Mouse (Mus musculus): ENCODE data around the gene Gm10447. TPM values are rescaled to one million over a fixed set of nuclear protein-coding genes. Genes with fewer than 3 reads are reported as not detected.
"Not testable (repeated sequence)": the region's sequence is repeated elsewhere in the genome, so short reads cannot be mapped to it uniquely, and the experiment has no call there.

The Gm10447 gene
- polyA plus RNA-seq, 1 experiment from 2014 or later = 0.23 TPM

DNA sequence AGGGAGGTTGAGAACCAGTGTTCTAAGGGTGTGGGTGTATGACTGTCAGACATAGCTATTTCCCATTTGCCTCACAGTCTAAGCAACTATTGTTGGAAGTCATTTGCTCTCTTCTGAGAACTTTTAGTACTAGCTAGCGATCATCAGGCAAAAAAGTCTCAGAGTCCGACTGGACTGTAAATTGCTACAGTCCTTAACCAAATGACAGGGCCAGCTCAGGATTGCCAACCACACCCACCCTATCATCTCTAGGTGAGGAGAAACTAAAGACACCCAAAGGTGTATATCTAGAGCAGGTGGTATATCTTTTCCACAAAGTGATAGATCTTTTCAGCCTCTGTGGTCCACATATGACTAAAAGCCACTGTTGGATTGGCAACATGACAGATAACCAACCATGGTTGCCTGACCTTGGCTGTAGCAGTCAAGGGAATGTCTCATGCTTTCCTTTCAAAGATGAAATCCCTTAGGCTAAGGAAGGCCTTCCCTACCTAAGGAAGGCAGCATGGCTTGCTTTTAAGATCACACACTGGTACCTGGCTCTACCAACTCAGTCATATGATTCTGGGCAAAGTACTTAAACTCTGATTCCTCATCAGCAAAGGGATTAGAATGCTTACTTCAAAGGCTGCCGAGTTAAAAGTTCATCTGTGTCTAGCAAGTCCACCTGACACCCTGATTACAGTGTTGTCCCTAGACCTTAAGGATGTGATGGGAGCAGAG lies 28.8 kb downstream of the Gm10447 start:
- H3K9me3 ChIP-seq (ENCODE audit: control insufficient read depth) = no peaks in the 10 kb centered on the region
- no peak overlapping the region for H3K4me2 ChIP-seq (replicated peaks; ENCODE audit: low read depth)
- peak overlapping the region; percentile 95 for H3K27ac ChIP-seq (ENCODE audit: low read depth, low read length)
- TF ChIP-seq CTCF (IDR thresholded peaks at IDR 0.05; ENCODE audit: low read depth) = no peak
- no peak overlapping the region for H3K4me3 ChIP-seq (ENCODE audit: low read depth, low read length)
- no peak overlapping the region for H3K9ac ChIP-seq (ENCODE audit: low read depth, low read length)
- ATAC-seq = no peak
- H3K27me3 ChIP-seq (replicated peaks; ENCODE audit: control insufficient read depth, insufficient read depth, low read length) = no peaks in the 10 kb centered on the region
- peaks cover 9% of the 10 kb centered on the region; the same call in 1 of the 2 replicates for H3K4me1 ChIP-seq (replicated peaks; ENCODE audit: control insufficient read depth, insufficient read depth, low read length)
- peaks cover 18% of the 10 kb centered on the region for H3K36me3 ChIP-seq (ENCODE audit: control insufficient read depth, insufficient read depth)
- 61% methylated on average over 3 of the region's 3 CpGs for WGBS

- H3K27ac ChIP-seq (ENCODE audit: low read depth, low read length) = 0 out of 2 replicates have a peak overlapping the region, but pooled peaks have one; percentile 95
Measured at GRCm38 (mm10) chr11:53426914-53427313, 30.0 kb downstream of the Gm10447 start.

DNA sequence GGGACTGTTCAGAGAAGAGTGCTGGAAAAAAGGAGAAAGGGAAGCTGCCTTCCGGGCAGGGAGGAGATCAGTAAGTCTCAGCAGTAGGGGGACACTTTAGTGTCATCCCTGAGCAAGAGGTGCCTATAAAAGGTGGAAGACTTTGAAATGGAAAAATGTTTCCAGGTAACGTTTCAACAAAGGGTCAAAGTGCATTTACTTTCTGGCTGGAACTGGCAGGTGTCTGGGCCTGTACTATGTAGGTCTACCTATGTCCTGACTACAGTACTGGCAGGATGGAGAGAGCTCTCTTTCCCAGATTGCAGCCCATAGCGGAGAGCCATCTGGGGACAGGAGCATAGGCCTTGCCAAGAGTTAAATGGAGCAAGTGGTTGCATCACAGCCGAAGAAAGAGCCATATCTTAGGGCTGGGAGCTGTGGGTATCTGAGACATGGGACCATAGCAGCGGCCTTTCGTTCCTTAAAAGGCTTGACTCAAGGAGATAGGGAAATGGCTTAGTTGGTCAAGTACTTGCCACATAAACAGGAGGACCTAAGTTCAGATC lies 31.1 kb downstream of the Gm10447 start:
- TF ChIP-seq CTCF (IDR thresholded peaks at IDR 0.05; ENCODE audit: low read depth) = no peak
- Histone ChIP-seq H3K9ac (ENCODE audit: low read depth, low read length) (no peak overlapping the region), H3K36me3 (ENCODE audit: control insufficient read depth, insufficient read depth) (peaks cover 18% of the 10 kb centered on the region), H3K27ac (ENCODE audit: low read depth, low read length) (peak overlapping the region; percentile 73), H3K4me2 (replicated peaks; ENCODE audit: low read depth) (no peak overlapping the region), H3K9me3 (ENCODE audit: control insufficient read depth) (no peaks in the 10 kb centered on the region), H3K4me3 (ENCODE audit: low read depth, low read length) (no peak overlapping the region), H3K27me3 (replicated peaks; ENCODE audit: control insufficient read depth, insufficient read depth, low read length) (no peaks in the 10 kb centered on the region), H3K4me1 (replicated peaks; ENCODE audit: control insufficient read depth, insufficient read depth, low read length) (peaks cover 4% of the 10 kb centered on the region; the same call in 1 of the 2 replicates)
- ATAC-seq = no peak; the same call in 1 of the 2 replicates
- 57% methylated on average over 6 of the region's 6 CpGs for WGBS

More at GRCm38 (mm10) chr11:53426914-53427313, 30.0 kb downstream of the Gm10447 start:
- H3K9me3 ChIP-seq (ENCODE audit: control insufficient read depth); H3K9ac ChIP-seq (ENCODE audit: low read depth, low read length); H3K4me2 ChIP-seq (replicated peaks; ENCODE audit: low read depth); H3K4me3 ChIP-seq (ENCODE audit: low read depth, low read length); H3K27me3 ChIP-seq (replicated peaks; ENCODE audit: control insufficient read depth, insufficient read depth, low read length); H3K4me1 ChIP-seq (replicated peaks; ENCODE audit: control insufficient read depth, insufficient read depth, low read length); ATAC-seq: not testable (repeated sequence)
- 79% methylated on average over 3 of the region's 3 CpGs for WGBS
- H3K36me3 ChIP-seq (ENCODE audit: control insufficient read depth, insufficient read depth) = peaks cover 18% of the 10 kb centered on the region

DNA sequence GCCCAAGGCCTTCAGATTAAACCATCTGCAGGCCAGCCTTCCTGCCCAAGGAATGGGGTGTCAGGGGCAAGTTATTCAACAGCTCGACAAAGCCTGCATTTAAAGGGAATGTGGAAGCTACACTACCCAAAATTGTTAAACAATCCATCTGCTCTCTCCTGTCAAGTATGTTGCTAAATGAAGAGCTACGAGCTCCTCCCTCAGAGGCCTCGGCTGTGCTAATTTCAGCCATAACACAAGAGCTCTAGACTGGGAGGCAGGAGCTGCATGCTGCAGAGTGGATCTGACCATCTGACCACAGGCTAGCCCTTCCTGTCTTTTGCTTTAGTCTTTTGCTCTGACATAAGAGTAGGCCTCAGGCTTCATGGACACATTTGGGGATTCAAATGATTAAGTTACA lies 31.7 kb downstream of the Gm10447 start:
- H3K27ac ChIP-seq (ENCODE audit: low read depth, low read length) = peak overlapping the region; percentile 73
- WGBS = 57% methylated on average over 3 of the region's 3 CpGs
- no peaks in the 10 kb centered on the region for H3K27me3 ChIP-seq (replicated peaks; ENCODE audit: control insufficient read depth, insufficient read depth, low read length)
- H3K9ac ChIP-seq (ENCODE audit: low read depth, low read length) = no peak overlapping the region
- no peak for TF ChIP-seq CTCF (IDR thresholded peaks at IDR 0.05; ENCODE audit: low read depth)
- H3K9me3 ChIP-seq (ENCODE audit: control insufficient read depth) = no peaks in the 10 kb centered on the region
- H3K4me2 ChIP-seq (replicated peaks; ENCODE audit: low read depth) = no peak overlapping the region
- no peak for ATAC-seq
- H3K36me3 ChIP-seq (ENCODE audit: control insufficient read depth, insufficient read depth) = peaks cover 20% of the 10 kb centered on the region
- no peak overlapping the region for H3K4me3 ChIP-seq (ENCODE audit: low read depth, low read length)
- H3K4me1 ChIP-seq (replicated peaks; ENCODE audit: control insufficient read depth, insufficient read depth, low read length) = peaks cover 4% of the 10 kb centered on the region; the same call in 1 of the 2 replicates

GRCm38 (mm10) chr11:53424826-53425225 lies 32.1 kb downstream of the Gm10447 start:
- Histone ChIP-seq H3K27ac (ENCODE audit: low read depth, low read length) (peak overlapping the region; percentile 73), H3K36me3 (ENCODE audit: control insufficient read depth, insufficient read depth) (peaks cover 21% of the 10 kb centered on the region), H3K4me2 (replicated peaks; ENCODE audit: low read depth) (no peak overlapping the region), H3K4me1 (replicated peaks; ENCODE audit: control insufficient read depth, insufficient read depth, low read length) (peaks cover 4% of the 10 kb centered on the region; the same call in 1 of the 2 replicates), H3K4me3 (ENCODE audit: low read depth, low read length) (no peak overlapping the region), H3K9me3 (ENCODE audit: control insufficient read depth) (no peaks in the 10 kb centered on the region), H3K27me3 (replicated peaks; ENCODE audit: control insufficient read depth, insufficient read depth, low read length) (no peaks in the 10 kb centered on the region), H3K9ac (ENCODE audit: low read depth, low read length) (no peak overlapping the region)
- ATAC-seq = no peak
- no peak for TF ChIP-seq CTCF (IDR thresholded peaks at IDR 0.05; ENCODE audit: low read depth)
- WGBS = 65% methylated on average over 2 of the region's 2 CpGs

- Histone ChIP-seq H3K27me3 (replicated peaks; ENCODE audit: control insufficient read depth, insufficient read depth, low read length) (no peaks in the 10 kb centered on the region), H3K4me2 (replicated peaks; ENCODE audit: low read depth) (peak within 1 kb of the TSS; percentile 49), H3K36me3 (ENCODE audit: control insufficient read depth, insufficient read depth) (peaks cover 14% of the 10 kb centered on the region), H3K9me3 (ENCODE audit: control insufficient read depth) (no peaks in the 10 kb centered on the region), H3K4me3 (ENCODE audit: low read depth, low read length) (peak within 1 kb of the TSS; percentile 27), H3K27ac (ENCODE audit: low read depth, low read length) (peak within 1 kb of the TSS; percentile 68), H3K9ac (ENCODE audit: low read depth, low read length) (peak within 1 kb of the TSS; percentile 53), H3K4me1 (replicated peaks; ENCODE audit: control insufficient read depth, insufficient read depth, low read length) (peaks cover 4% of the 10 kb centered on the region; the same call in 1 of the 2 replicates)
- WGBS = 32% methylated on average over 4 of the region's 4 CpGs
- peak; percentile 63 for TF ChIP-seq CTCF (IDR thresholded peaks at IDR 0.05; ENCODE audit: low read depth)
- peak; percentile 87 for ATAC-seq
Measured at GRCm38 (mm10) chr11:53423036-53423435, 33.9 kb downstream of the Gm10447 start, which contains the start of gene Leap2. Gene Leap2 (minus strand): TSS chr11:53423170.
